Mouse (Mus musculus) forebrain, embryonic 16.5 days (tissue): ENCODE data around the gene Wfdc11. TPM values are rescaled to one million over a fixed set of nuclear protein-coding genes. Genes with fewer than 3 reads are reported as not detected.

Experiments used
- ATAC-seq: fragments of 200-750 bp; cut with Nextera tagmentation; 2 replicates; pipeline ENCODE4 v1.8.0; 2017; ENCODE audit warnings: mild to moderate bottlenecking, moderate library complexity
- H3K27ac ChIP-seq: fragments of 300-500 bp; sonication (generic); 2 replicates; pipeline ENCODE4 v1.5.1; 2014; ENCODE audit warnings: low read length, control low read depth
- H3K27me3 ChIP-seq: fragments of 300-500 bp; sonication (generic); replicated peaks from 2 replicates; pipeline ENCODE4 v1.6.1; 2014; ENCODE audit warnings: low read length; ENCODE audit not compliant: control insufficient read depth, insufficient read depth
- H3K36me3 ChIP-seq: fragments of 300-500 bp; sonication (generic); 2 replicates; pipeline ENCODE4 v1.6.1; 2014; ENCODE audit not compliant: control insufficient read depth, insufficient read depth
- H3K4me1 ChIP-seq: fragments of 300-500 bp; sonication (generic); replicated peaks from 2 replicates; pipeline ENCODE4 v1.6.1; 2014; ENCODE audit warnings: low read length; ENCODE audit not compliant: control insufficient read depth, insufficient read depth
- H3K4me2 ChIP-seq: fragments of 300-500 bp; sonication (generic); 2 replicates; pipeline ENCODE4 v1.6.1; 2014; ENCODE audit warnings: mild to moderate bottlenecking, low read length, control low read depth
- H3K4me3 ChIP-seq: fragments of 300-500 bp; sonication (generic); replicated peaks from 2 replicates; pipeline ENCODE4 v1.5.1; 2014; ENCODE audit warnings: mild to moderate bottlenecking, low read length, control low read depth
- H3K9ac ChIP-seq: fragments of 300-500 bp; sonication (generic); replicated peaks from 2 replicates; pipeline ENCODE4 v1.6.1; 2014; ENCODE audit warnings: low read depth, low read length, control low read depth
- H3K9me3 ChIP-seq: fragments of 300-500 bp; sonication (generic); 2 replicates; pipeline ENCODE4 v1.6.1; 2016; ENCODE audit warnings: low read length; ENCODE audit not compliant: control insufficient read depth
- WGBS: fragments of 180-500 bp; shearing (Covaris S2); extraction: QIAGEN DNeasy Blood & Tissue Kit; methylation state at CpG from one replicate; pipeline ENCODE4 v1.1.7; 2014; 5-methylcytosine and 5-hydroxymethylcytosine counted together
- polyA plus RNA-seq: library from polyadenylated mRNA; unstranded; fragments of >200 nt; fragmentation: Nextera tagmentation; extraction: Ambion mirVana; gene quantifications from 2 replicates; pipeline ENCODE4 v1.2.1, GENCODE M21; 2015

Wfdc11 gene
- polyA plus RNA-seq, 1 experiment from 2014 or later: not detected

DNA sequence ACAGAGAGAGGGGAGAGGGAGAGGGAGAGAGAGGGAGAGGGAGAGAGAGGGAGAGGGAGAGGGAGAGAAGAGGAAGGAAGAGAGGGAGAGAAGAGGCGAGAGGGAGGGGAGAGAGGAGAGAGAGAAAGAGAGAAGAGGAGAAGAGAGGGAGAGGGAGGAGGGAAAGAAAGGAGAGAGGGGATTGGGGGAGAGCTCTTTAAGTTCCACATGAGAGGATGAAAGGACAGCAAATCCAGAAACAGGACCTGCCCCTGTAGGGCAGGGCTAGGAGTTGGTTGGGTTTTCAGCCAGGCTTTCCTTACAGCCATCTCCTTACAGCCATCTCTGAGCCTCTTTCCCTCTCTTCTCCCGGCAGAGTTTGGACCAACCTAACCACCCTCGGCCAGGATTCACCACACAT lies 10.9 kb upstream of the Wfdc11 start, which contains the start of gene Wfdc13:
TSS of gene Wfdc13 (plus strand) at position 301 of the 400 bp plus-strand sequence.
- no peak for ATAC-seq
- 66% methylated on average over 3 of the region's 3 CpGs for WGBS
- Histone ChIP-seq H3K9ac (no peak within 1 kb of the TSS), H3K4me1 (no peaks in the 10 kb centered on the region), H3K9me3 (no peaks in the 10 kb centered on the region), H3K36me3 (no peaks in the 10 kb centered on the region), H3K4me3 (no peak within 1 kb of the TSS), H3K4me2 (no peak within 1 kb of the TSS), H3K27ac (no peak within 1 kb of the TSS), H3K27me3 (no peaks in the 10 kb centered on the region; the same call in 1 of the 2 replicates)

DNA sequence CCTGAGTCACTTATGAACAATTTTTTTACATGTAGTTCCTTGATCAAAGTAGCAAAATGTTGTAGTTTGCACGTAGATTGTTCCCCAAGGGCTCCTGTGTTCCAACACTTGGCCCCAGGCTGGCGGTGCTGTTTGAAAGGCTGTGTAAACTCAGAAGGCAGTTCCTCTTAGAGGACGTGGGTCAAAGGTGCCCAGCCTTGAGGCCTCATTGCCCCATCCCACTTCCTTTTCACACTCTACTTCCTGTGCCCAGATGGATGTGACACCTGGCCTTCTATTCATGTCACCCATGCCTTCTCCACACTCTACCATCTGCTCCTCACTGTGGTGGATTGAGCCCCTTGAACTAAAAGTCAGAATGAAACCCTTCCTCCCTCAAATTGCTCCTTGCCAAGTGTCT lies 6.0 kb upstream of the Wfdc11 start:
- Histone ChIP-seq H3K36me3 (no peaks in the 10 kb centered on the region), H3K4me2 (no peak overlapping the region), H3K9me3 (no peaks in the 10 kb centered on the region), H3K27ac (no peak overlapping the region), H3K4me1 (peaks cover 3% of the 10 kb centered on the region; the same call in 1 of the 2 replicates), H3K9ac (no peak overlapping the region), H3K4me3 (no peak overlapping the region), H3K27me3 (no peaks in the 10 kb centered on the region)
- no peak for ATAC-seq
- WGBS: 73% methylated on average over 3 of the region's 3 CpGs

DNA sequence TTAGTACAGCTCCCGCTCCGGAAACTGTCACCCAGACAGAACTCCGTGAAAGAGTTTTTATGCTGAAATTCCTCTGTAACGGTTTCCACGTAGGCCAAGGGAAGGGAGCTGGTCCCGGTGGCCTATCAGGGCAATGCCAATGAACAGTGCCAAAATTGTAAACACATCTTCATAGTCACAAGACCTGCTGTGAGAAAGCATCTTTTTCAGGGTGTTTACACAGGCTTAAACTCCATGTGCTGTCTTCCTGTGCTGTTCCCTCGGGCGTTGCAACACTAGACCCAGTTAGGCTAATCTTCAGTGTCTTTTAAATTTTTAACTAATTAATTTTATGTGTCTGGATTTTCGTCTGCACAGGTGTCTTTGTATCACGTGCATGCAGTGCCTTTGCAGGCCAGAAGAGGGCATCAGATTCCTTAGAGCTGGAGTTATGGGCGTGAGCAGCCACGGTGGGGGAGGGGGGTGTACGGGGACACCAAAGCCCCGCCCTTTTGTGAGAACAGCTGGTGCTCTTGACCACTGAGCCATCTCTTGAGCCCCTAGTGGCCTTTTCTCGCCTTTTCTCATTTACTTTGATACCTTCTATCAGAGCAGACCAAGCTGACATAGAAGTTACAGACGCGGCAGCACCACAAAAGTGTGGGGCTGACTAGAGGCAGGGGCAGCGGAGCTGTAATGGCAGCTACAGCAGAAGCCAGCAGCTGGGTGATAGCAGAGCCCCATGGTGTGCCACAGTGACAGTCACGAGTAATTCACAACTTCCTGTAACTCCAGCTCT lies 5.2 kb upstream of the Wfdc11 start:
- H3K9ac ChIP-seq: no peak overlapping the region
- peak overlapping the region; percentile 31 for H3K4me3 ChIP-seq
- H3K9me3 ChIP-seq: no peaks in the 10 kb centered on the region
- peak; percentile 38; the same call in 1 of the 2 replicates for ATAC-seq
- H3K4me2 ChIP-seq: peak overlapping the region; percentile 43
- no peaks in the 10 kb centered on the region for H3K36me3 ChIP-seq
- 22% methylated on average over 19 of the region's 19 CpGs for WGBS
- H3K4me1 ChIP-seq: peaks cover 3% of the 10 kb centered on the region; the same call in 1 of the 2 replicates
- no peak overlapping the region for H3K27ac ChIP-seq
- H3K27me3 ChIP-seq: no peaks in the 10 kb centered on the region

DNA sequence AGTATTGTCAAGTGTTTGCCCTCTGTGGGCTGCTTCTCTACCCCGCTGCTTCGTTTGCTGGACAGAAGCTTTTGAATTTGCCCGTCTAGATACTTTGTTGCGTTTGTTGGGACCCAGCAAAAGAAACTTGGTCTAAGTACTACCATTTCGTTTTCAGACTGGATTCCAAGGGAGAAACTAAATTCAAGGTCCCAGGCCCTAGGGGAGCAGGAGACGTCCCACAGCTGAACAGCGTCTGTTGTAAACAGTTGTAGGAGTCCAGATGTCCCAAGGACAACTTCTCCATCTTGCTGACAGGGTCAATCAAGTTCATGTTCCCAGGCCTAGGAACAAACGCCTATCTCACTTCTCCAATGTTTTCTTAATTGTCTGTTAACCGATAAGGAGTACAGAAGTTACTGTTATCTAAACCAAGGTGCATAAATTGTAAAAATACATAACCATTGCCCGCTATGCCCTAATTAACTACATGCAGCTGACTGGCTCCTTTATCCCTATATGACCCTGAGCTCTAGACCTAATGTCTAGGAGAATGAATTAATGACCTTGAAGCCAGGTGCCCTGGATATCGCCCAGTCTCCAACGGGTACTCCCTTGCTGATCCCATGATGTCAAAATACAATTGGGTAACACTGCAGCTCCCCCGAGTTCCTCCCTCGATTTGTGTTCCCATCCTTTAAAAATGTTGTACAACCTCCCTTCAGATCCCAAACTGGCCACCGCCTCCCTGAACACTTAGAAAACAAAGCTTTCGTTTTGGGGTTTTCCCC lies 3.2 kb upstream of the Wfdc11 start:
- Histone ChIP-seq H3K4me2 (no peak overlapping the region), H3K9me3 (no peaks in the 10 kb centered on the region), H3K27ac (no peak overlapping the region), H3K4me1 (peaks cover 3% of the 10 kb centered on the region; the same call in 1 of the 2 replicates), H3K4me3 (no peak overlapping the region), H3K9ac (no peak overlapping the region), H3K27me3 (no peaks in the 10 kb centered on the region), H3K36me3 (no peaks in the 10 kb centered on the region)
- WGBS: 85% methylated on average over 16 of the region's 16 CpGs
- ATAC-seq: no peak

DNA sequence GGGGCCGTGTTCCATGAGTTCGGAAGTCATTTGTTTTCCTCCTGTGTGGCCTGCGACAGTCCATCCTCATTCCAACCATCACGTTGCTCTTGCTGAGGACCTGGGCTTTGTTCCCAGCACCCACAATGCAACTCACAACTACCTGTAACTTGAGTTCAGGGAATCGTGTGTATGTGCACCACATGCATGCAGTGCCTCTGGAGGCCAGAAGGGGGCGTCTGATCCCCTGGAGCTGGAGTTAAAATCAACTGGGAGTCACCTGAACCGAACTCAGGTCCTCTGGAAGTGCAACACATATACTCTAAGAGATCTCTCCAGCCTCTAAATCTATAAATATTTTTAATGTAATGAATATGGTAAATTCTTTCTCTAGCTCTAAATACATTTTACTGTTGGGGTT lies 2.2 kb upstream of the Wfdc11 start:
- Histone ChIP-seq H3K4me1 (peaks cover 3% of the 10 kb centered on the region; the same call in 1 of the 2 replicates), H3K27ac (no peak overlapping the region), H3K9me3 (no peaks in the 10 kb centered on the region), H3K27me3 (no peaks in the 10 kb centered on the region), H3K4me3 (no peak overlapping the region), H3K9ac (no peak overlapping the region), H3K36me3 (no peaks in the 10 kb centered on the region), H3K4me2 (no peak overlapping the region)
- no peak for ATAC-seq
- 79% methylated on average over 7 of the region's 7 CpGs for WGBS

DNA sequence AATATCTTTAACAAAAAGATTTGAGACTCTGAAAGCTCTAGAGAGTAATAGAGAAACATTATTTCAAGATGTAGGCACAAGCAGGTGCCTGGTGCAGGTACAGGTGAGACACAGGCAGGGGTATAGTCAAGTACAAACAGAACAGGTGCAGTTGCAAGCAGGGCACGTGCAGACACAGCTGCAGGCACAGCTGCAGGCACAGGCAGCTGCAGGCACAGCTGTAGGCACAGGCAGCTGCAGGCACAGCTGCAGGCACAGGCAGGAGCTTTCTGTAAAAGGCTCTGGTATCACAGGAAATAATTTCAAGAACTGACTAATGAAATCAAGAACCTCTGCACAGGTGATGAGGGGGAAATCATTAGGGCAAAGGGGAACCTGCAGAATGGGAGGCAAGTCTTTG lies 2.9 kb downstream of the Wfdc11 start:
- no peak for ATAC-seq
- Histone ChIP-seq H3K4me2 (no peak overlapping the region), H3K27me3 (no peaks in the 10 kb centered on the region), H3K4me3 (no peak overlapping the region), H3K27ac (no peak overlapping the region), H3K9me3 (no peaks in the 10 kb centered on the region), H3K4me1 (no peaks in the 10 kb centered on the region), H3K9ac (no peak overlapping the region), H3K36me3 (no peaks in the 10 kb centered on the region)
- 32% methylated on average over 1 of the region's 1 CpGs for WGBS

DNA sequence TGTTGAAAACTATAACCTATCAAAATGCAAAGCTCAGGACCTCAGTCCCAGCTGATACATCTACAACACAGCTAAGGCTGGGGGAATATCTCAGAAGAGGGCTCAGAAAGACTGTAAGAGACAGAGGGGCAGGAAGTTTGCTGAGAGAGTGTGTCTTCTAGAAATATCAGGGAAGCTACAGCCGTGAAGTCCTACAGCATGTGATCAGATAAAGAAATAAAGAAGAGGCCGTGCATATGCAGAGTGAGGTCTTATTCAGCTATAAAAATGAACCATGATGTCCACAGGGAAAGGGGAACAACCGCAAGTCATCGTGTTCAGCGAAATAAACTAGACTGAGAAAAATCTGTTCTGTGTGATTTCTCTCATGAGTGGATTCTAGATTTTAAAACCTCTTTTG lies 3.6 kb downstream of the Wfdc11 start:
- 90% methylated on average over 5 of the region's 5 CpGs for WGBS
- Histone ChIP-seq H3K36me3 (no peaks in the 10 kb centered on the region), H3K4me1 (no peaks in the 10 kb centered on the region), H3K27ac (no peak overlapping the region), H3K9me3 (no peaks in the 10 kb centered on the region), H3K4me2 (no peak overlapping the region), H3K27me3 (no peaks in the 10 kb centered on the region), H3K4me3 (no peak overlapping the region), H3K9ac (no peak overlapping the region)
- no peak for ATAC-seq

DNA sequence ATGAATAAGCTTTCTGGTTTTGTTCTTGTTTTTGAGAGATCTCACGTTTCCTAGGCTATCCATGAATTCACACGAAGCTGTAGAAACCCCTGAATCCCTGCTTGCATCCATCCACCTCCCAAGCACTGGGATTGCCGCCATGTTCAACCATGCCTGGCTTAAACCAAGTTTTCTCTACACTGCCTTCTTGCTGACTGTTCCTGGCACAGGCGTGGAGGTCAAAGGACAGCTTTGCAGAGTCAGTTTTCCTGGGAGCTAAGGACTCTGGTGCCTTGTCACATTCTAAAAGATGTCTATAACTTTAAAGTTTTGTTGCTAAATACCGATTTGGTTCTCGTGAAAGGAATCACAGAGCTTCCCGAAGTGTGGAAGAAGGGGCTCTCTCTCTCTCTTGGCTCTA lies 9.0 kb downstream of the Wfdc11 start:
- no peak for ATAC-seq
- H3K4me1 ChIP-seq: no peaks in the 10 kb centered on the region
- H3K4me2 ChIP-seq: no peak overlapping the region
- no peak overlapping the region for H3K4me3 ChIP-seq
- H3K9ac ChIP-seq: no peak overlapping the region
- no peaks in the 10 kb centered on the region for H3K9me3 ChIP-seq
- no peaks in the 10 kb centered on the region for H3K27me3 ChIP-seq
- 90% methylated on average over 7 of the region's 7 CpGs for WGBS
- no peak overlapping the region for H3K27ac ChIP-seq
- no peaks in the 10 kb centered on the region for H3K36me3 ChIP-seq

DNA sequence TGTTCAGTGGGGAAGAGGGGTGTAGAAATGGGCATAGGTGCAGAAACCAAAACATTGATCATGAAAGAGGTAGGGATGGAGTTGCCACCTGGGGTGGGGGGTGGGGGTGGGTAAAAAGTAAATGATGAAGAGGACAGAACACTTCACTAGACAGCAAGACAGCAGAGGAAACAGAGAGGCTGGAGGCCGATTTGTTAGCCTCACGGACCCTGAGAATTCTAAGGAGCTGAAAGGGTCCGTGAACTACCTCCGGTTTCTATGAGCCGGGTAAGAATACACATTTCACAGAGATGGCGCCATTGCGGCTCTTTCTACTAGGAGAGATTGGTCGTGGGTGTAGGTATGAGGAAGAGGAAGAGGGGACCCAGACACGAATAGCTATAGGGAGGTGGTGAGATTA lies 17.4 kb downstream of the Wfdc11 start, which contains the start of gene Wfdc9:
TSS of gene Wfdc9 (minus strand) at position 101 of the 400 bp plus-strand sequence.
- no peak within 1 kb of the TSS for H3K4me2 ChIP-seq
- no peak for ATAC-seq
- no peaks in the 10 kb centered on the region for H3K9me3 ChIP-seq
- 84% methylated on average over 9 of the region's 9 CpGs for WGBS
- no peaks in the 10 kb centered on the region for H3K4me1 ChIP-seq
- H3K27ac ChIP-seq: no peak within 1 kb of the TSS
- H3K9ac ChIP-seq: no peak within 1 kb of the TSS
- no peaks in the 10 kb centered on the region for H3K36me3 ChIP-seq
- no peak within 1 kb of the TSS for H3K4me3 ChIP-seq
- H3K27me3 ChIP-seq: no peaks in the 10 kb centered on the region
